Mouse (Mus musculus): ENCODE measurements at regions not wholly inside any gene's neighbourhood (a gene's known extent, or its start where the extent isn't known, plus 50 kb on each side); places are given as distances from the start of the nearest gene placed in this dataset.

DNA sequence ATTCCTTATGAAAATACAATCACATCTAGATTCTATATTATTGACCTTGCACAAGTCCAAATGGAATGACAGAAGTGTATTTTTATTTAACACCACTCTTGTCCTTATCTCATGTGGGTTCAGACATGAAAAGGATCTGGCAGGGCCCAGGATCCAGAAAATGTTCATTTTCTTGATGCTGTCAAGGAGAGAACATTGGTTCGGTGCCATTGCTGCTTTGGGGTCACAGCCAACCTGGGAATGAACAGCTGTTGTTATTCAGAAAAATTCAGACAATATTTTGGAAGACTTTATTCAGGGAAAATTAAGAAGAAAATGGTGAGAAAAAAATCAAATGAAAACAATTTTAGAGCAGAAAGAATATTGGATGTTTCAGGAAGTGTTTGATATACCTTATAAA, 590.0 kb downstream of the Iqcm start:
- no peak for DNase-seq (ENCODE audit: low read depth, low spot score)

DNA sequence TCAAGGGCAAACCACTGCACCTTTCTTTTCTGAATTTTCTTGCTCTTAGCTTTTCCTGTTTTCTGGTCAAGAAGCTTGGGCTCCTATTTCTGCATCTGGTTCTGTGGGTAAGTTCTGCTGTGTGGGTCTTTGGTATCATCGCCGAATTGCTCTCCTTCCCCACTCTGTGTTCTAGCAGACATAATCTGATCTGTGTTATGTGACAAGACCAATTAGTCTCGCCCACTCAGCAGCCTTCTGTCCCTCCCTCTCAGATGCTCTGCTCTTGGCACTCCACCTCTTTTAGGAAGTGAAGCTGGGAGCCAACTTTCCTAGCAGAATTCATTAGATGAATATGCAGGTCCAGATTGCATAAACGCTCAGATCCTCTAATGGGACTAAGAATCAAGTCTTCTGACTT, 603.5 kb downstream of the Iqcm start:
- no peak for DNase-seq (ENCODE audit: low read depth, low spot score)

DNA sequence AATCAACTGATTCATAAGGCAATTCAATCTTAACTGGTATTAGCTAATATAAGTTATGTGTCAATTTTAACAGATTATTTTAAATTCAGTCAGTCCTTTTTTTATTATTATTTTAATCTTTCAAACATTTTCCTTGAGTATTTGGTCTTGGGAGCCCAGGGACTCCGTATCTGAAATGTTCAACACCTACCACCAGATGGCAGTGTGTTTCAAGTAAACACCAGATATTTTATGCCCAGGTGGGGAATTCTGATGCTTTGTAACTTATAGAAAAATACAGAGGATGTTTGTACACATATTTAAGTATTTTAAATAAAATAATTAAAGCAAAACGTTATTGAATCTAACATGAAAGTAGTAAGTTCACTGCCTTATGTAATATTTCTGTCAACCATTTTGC, 619.2 kb downstream of the Iqcm start:
- peak; percentile 5 for DNase-seq (ENCODE audit: low read depth, low spot score)

DNA sequence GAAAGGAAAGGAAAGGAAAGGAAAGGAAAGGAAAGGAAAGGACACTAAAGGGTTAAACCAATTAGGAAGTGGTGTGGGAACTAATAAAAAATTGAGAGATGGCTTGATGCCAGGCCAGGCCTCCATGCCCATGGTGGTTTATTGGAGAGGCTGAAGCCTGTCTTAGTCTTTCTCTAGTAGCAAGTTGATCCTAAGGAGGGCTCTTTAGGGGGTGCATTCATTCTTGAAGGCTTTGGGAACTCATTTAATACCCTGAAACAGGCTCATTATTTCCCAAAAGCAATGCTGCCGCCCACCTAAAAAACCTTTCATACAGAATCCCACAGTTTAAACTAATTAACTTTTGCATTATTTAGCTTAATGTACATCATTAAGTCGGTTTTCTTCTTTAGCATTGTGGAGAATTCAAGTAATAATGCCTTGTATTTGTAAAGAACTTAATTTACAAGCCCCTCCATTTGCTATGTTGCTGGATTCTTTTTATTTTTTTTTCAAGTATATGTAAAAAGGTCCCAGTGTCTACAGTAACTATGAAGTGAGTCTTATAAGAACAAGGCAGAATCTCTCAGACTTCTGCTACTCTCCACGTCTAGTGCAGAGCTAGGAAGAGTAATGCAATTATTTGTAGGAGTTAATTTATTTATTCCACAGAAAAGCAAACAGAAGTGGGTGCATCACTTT, 624.3 kb downstream of the Iqcm start:
- DNase-seq (ENCODE audit: low read depth, low spot score) = no peak

DNA sequence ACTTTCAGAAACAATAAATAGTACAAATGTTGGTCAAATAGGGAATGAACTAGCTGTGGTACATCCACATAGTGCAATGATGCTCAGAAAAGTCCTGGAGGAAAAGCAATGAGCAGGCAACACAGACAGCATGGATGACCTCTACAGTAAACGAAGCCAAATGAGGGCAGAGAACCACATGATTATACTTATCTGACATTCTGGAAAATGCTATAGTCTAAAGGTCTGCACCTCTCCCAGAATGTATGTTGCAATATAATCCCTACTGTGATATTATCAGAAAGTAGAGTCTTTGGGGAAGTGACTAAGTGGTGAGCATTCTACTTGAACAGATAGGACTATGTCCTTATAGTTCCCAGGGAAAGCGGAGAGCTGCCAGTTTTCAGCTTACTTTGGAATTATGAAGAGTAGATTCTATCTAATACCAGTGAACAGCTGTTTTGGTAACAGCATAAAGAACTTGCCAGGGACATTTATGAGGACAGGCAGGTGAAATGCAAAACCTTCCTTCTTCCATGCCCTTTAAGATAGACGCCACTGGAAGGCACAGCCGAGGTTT, 672.2 kb downstream of the Iqcm start:
- DNase-seq (ENCODE audit: low read depth, low spot score) = no peak

DNA sequence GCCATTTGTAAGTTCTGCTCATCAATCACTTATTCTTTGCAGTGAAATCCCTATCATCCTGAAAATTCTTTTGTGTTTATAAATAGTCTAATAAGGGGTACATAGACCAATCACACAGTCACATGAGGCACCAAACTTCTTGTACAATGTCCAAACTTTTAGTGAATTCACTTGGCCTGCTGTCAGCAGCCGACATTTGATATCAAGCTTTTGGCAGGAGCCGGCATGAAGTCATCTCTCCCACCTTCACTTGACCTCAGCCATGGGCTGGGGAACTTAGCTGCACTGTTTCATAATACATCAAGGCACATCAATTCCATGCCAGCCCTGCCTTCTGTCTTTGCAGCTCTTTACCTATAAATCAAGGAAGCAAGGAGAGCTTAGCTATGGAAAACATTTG, 679.0 kb downstream of the Iqcm start:
- DNase-seq (ENCODE audit: low read depth, low spot score) = no peak

DNA sequence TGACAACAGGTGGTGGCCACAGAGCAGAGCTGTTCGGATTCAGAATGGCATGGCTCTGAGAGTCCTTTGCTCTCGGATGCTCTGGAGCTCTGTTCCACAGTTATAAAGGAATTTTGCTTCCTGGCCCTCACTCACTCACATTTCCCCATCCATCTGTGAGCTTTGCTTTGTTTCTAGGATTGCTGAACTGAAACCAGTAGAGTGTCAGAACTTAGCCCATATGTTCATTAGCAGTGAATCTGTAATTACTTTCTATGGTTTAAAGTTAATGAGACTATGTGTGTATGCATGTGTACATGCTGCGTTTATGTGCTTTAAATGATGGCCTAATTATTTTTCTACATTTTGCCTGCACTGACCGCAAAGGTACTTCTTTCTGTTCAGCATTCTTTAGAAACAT, 688.7 kb downstream of the Iqcm start:
- no peak for DNase-seq (ENCODE audit: low read depth, low spot score)

DNA sequence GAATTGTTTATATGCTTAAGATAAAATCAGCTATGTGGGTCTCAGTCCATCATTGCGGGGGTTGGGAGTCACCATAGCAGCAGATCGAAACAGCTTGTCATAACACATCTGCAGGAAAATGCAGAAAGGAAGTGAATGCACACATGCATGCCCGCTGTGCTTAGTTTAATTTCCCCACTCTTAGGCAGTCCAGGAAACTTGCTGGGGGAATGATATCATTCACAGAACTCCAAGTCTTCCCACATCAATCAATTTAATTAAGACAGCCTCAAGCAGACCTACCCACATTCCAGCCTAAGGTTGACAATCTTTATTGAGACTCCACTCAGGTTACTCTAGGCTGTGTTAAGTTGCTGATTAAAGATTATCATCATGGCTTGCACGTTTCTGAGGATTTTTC, 700.2 kb downstream of the Iqcm start:
- DNase-seq (ENCODE audit: low read depth, low spot score) = no peak

DNA sequence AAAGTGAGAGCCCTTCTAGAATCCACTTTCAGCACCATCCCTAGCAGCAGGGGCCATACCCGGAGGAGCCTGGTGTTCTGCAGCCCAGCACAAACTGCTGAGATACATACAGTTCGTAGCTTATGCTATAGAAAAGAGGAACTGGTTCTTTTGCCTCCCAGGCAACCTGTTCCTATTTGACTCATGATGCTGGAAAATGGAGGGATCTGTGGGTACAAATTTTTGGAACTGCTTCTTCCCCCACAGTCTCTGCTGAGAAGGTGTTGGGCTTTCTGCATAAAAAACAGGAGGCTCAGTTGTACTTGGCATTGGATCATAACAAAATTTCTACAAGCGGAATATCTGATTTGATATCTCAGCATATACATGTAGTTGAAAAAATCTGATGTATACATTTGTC, 716.7 kb upstream of the Nr3c2 start:
- no peak for DNase-seq (ENCODE audit: low read depth, low spot score)

DNA sequence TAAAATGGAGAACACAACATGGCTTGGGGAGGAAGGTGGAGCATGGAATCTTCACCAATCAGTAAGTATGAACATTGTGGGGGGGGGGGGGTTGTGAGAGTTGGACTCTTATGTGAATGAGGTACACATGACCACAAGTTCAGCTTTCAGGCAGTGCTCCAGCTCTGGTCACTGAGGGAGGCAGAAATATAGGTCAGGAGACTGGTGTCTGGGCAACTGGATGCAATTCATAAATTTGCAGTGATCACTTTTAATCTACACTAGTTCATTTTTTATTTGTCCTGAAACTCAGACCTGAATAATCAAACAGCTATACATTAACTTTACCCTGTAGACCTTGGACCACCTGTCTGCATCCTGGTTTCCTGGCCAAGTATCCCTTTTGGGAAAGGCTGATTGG, 715.4 kb upstream of the Nr3c2 start:
- DNase-seq (ENCODE audit: low read depth, low spot score) = no peak

DNA sequence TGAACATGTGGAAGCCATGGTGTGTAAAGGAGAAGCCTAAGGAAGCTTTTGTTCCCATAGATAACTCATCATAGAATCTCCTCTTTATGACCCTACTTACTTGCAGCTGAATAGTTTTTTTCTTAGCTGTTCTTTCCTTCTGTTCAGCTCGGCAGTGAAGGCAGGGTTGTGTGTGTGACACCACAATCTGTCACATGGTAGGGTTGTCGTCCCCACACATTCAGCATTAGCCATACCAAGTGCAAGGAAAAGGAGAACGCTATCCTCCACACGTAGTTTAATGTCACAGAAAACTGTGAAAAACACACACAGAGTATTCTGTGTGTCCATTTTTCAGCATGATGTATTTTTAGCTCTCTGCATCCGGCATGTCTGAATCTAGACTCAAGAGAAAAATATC, 711.9 kb upstream of the Nr3c2 start:
- DNase-seq (ENCODE audit: low read depth, low spot score) = no peak

DNA sequence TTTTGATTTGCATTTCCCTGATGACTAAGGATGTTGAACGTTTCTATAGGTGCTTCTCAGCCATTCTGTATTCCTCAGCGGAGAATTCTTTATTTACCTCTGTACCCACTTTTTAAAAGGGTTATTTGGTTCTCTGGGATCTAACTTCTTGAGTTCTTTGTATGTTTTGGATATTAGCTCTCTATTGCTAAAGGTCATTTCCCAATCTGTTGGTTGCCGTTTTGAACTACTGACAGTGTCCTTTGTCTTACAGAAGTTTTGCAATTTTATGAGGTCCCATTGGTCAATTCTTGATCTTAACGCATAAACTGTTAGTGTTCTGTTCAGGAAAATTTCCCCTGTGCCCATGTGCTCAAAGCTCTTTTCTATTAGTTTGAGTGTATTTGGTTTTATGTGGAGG, 687.4 kb upstream of the Nr3c2 start:
- no peak for DNase-seq (ENCODE audit: low read depth, low spot score)

DNA sequence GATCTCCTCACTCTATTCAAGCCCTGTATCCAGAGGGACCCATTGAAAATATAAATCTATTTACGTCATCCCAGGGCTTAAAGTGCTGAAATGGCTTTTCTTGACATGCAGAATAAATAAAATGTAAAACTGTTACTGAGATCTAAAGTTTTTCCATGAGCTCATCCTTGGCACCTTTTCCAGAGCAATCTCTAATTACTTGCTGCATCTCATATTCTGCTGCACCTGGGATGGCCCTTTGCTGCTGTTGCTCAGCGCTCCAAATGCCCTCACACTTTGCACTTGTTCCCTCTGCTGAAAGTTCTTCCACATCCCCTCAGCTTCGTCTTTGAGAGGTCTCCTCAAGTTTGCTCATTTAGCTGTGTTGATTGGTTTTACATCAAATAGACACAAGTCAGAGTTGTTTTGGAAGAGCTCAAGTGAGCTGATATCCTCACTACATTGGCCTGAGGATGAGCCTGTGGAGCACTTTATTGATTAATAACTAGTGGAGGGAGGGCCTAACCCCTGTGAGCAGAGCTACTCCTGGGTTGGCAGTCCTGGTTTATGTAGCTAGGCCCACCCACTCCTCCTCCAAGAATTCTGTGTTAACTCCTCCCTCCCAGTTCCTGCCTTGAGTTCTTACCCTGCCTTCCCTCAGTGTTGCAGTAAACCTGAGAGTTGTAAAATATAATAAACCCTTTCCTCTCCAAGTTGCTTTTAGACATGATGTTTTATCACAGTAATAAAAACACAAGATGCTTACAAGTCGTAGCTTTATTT, 681.2 kb upstream of the Nr3c2 start:
- no peak for DNase-seq (ENCODE audit: low read depth, low spot score)

DNA sequence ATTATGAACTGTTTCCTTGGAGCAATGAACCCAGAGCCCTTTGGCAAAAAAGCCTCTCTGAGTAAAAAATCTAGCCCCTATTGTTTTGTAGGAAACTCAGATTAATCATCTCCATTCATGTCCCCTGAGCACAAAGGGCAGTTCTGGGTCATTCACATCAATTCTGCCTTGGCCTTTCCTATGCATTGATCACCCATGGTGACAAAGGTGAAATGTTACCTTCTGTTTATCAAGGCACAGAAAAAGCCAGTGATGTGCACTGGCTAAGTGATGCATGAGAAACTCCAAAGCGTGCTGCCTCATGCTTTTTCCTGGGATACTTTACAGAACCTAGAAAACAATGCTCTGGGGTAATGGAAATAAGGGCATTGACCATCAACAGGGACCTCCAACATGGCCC, 668.4 kb upstream of the Nr3c2 start:
- DNase-seq (ENCODE audit: low read depth, low spot score) = no peak

DNA sequence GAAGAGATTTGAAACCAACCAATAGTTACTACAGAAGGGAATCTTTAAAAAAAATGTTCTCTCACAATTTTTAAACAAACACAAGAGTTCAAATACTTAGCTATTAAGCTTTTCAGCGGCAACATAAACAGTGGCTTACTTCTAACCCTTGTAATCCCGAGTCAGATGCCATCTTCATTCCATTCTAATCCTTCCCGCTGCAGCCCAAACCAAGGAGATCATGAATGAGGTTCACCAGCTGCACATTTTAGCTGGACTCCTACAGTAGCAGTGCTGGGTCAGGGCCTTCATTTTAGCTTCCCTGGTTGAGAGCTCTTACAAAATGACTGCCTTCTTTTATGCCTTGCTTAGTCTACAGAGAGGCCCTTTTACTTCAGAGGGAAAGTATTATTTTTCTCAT, 650.0 kb upstream of the Nr3c2 start:
- DNase-seq (ENCODE audit: low read depth, low spot score) = no peak

DNA sequence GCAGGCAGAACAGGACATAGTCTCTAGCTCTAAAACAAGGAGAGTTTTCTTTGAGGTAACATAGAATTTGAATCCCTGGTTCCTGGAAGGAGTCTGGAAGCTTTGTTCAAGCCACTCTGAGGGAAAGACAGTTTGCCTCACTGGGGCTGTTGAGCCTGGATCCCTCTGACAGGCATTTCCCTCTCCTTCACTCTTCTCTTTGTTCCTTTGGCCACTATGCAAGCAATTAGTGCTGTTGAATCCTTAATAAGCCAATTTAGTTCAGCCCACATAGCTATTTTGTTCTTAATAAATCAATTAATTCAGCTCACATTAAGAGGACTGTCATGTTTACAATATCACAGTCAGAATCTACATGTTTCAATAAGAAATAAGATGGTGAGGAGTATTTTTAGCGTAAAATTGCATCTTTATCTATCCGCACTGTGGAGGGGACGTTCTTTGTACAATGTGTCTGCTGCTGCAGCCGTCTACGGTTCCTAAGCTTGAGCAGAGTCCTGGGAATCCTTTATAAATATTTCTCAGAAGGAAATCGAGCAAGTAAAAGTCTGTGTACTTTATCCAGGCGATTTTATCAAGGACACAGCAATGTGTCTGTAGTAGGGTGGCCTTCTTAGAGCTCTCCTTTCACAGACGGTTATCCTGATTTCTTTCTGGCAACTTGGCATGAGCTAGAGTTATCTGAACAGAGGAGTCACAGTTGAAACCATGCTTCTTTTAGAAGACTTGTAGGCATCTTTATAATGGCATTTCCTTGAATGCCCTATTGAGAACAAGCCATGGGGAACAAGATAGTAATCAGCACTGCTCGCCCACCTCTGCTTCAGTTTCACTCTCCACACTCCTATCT, 646.9 kb upstream of the Nr3c2 start:
- DNase-seq (ENCODE audit: low read depth, low spot score) = no peak
